8 mouse cellular contexts compared by ENCODE assay signal in genomic region chr4:116507425-116508218, GRCm38 (mm10). TPM values are rescaled to one million over a fixed set of nuclear protein-coding genes. Genes with fewer than 3 reads are reported as not detected.
A peak's percentile ranks its signal among the peaks of the same experiment; 100 is the strongest.
DNase-seq lines count a peak whose midpoint lies in the region; ATAC-seq lines count a peak whose summit lies in the region.

Gene Ipp (plus strand): TSS chr4:116507549.

- peak; percentile 97 for ATAC-seq in intestine, embryonic 14.5 days (replicated peaks; ENCODE audit: low FRiP score, low TSS enrichment, low read depth)

- no peaks in the 10 kb centered on the region for H3K27me3 ChIP-seq in intestine, embryonic 14.5 days (replicated peaks; ENCODE audit: control insufficient read depth, insufficient read depth, low read length)

- H3K9ac ChIP-seq in intestine, embryonic 14.5 days (ENCODE audit: low read length): peak within 1 kb of the TSS; percentile 77

- peak; percentile 94 to 95 for DNase-seq in adrenal gland, adult 18-20 months (ENCODE audit: low spot score in 2 of 2)
- peak; percentile 96 for DNase-seq in embryo, embryonic 11 days
- peak; percentile 93 for DNase-seq in gastrocnemius, postnatal 25 days
- peak; percentile 94 for DNase-seq in intestine, embryonic 14.5 days (ENCODE audit: low spot score)
- DNase-seq in left cerebral cortex, postnatal 14 days (ENCODE audit: low spot score in 2 of 2): peak; percentile 96 to 97
- peak; percentile 96 for DNase-seq in mesoderm, embryonic 11.5 days (ENCODE audit: low read depth, low spot score)
- peak; percentile 94 for DNase-seq in right cerebral cortex, postnatal 36 days (ENCODE audit: low spot score in 2 of 2)
- peak; percentile 94 for DNase-seq in yolk sac, embryonic 10.5 days (ENCODE audit: low spot score)

- H3K27ac ChIP-seq in intestine, embryonic 14.5 days (ENCODE audit: low read depth): peak within 1 kb of the TSS; percentile 94

- intact Hi-C loops in left cerebral cortex, postnatal 14 days (cut with DNase I): loop anchor here (5.0 kb wide), 1 partner anchor 45 kb away; the partner anchor contains the start of gene Mast2

- under 1% methylated on average over 55 of the region's 55 CpGs for WGBS in intestine, embryonic 14.5 days

- H3K4me3 ChIP-seq in intestine, embryonic 14.5 days (ENCODE audit: low read depth, low read length): peak within 1 kb of the TSS; percentile 58

- no peaks in the 10 kb centered on the region for H3K36me3 ChIP-seq in intestine, embryonic 14.5 days (ENCODE audit: control insufficient read depth, insufficient read depth, low read length)

- peak within 1 kb of the TSS; percentile 79 for H3K4me2 ChIP-seq in intestine, embryonic 14.5 days (ENCODE audit: low read length)

- H3K9me3 ChIP-seq in intestine, embryonic 14.5 days (ENCODE audit: control insufficient read depth, low read length): no peaks in the 10 kb centered on the region

- peaks cover 14% of the 10 kb centered on the region for H3K4me1 ChIP-seq in intestine, embryonic 14.5 days (replicated peaks; ENCODE audit: control insufficient read depth, insufficient read depth, low read length)

RNA-seq across cellular contexts. Expression of gene Ipp, which starts in this region (rescaled TPM):
- total RNA-seq in adrenal gland, adult 18-20 months (2021): 10 to 100 TPM; 12.5 to 14.5 TPM
- 10 to 100 TPM; 11.0 to 14.6 TPM for total RNA-seq in gastrocnemius, postnatal 25 days (2021)
- polyA plus RNA-seq in intestine, embryonic 14.5 days (2014; fragmentation: Nextera tagmentation; extraction: Ambion mirVana): 4.1 and 4.8 TPM in 2 replicates
- total RNA-seq in left cerebral cortex, postnatal 14 days (2021): 10 to 100 TPM; 18.5 to 19.9 TPM

Comparison
In these comparisons a context has a peak if more than half of its experiments do, and no peak if none do; other contexts are left out.
1. Peak in every context shown above with its lines: DNase-seq, ATAC-seq, H3K4me3 ChIP-seq and H3K27ac ChIP-seq.